Mouse (Mus musculus) B cell, adult (primary cell): ENCODE data around the gene Olfr748. TPM values are rescaled to one million over a fixed set of nuclear protein-coding genes. Genes with fewer than 3 reads are reported as not detected.

ENCODE experiments used
- total RNA-seq: library from RNA; stranded (reverse); gene quantifications from 4 replicates; pipeline ENCODE4 v1.2.4, GENCODE M21; 2023; ENCODE audit not compliant: inconsistent age

Gene Olfr748
- total RNA-seq, result not detected in 4 replicates

DNA sequence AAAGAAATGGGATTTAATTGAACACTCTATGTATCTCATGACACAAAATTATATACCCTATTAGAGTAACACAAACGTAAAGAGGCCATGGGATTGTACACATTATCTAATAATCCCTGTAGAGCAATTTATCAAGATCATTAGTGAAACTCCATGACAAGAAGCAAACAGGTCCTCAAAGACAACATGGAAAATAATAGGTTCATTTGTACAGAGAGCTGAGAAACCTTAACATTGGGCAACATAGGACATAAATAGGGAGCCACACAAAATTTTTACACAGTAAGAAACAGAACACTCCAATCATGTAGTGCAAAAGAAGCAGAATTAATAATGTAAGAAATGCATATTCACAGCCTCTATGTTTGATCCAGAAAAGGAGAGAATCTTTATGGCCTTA is at the start of gene Olfr748:
TSS of gene Olfr748 (plus strand) at position 301 of the 400 bp plus-strand sequence.

DNA sequence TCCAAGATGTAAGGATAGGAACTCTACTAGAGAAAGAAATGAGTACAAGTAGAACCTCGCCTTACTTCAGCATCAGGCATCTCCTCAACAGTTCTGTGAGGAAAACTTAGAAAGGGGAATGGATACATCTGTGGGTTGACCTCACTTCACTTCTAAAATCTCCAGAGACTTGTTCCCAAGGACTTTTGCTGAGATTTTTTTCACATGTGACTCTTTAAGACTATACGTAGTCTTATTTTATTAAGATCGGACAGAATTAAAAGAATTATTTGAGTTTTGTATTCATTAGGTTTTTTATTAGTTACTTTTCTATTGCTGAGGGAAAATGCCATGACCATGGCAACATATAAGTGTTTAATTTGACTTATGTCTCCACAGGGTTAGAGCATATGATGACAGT is 14.1 kb upstream of the Olfr748 start, which contains the start of gene Olfr747:
TSS of gene Olfr747 (minus strand) at position 101 of the 400 bp plus-strand sequence.

GRCm38 (mm10) chr14:50744994-50745393 is 37.8 kb downstream of the Olfr748 start, which contains the start of gene Olfr749:
Gene Olfr749, minus strand, starts transcription at chr14:50745094.

Other genes starting within 250 kb of the Olfr748 start
- gene Olfr741, start 234.6 kb upstream of the Olfr748 start, total RNA-seq, result not detected in 4 replicates
- not detected in 4 replicates for gene Olfr742, start 203.8 kb upstream of the Olfr748 start, total RNA-seq
- not detected in 4 replicates for gene Olfr743, start 185.5 kb upstream of the Olfr748 start, total RNA-seq
- not detected in 4 replicates for gene Olfr744, start 92.5 kb upstream of the Olfr748 start, total RNA-seq
- not detected in 4 replicates for gene Olfr745, start 68.0 kb upstream of the Olfr748 start, total RNA-seq
- gene Olfr746, start 60.3 kb upstream of the Olfr748 start, total RNA-seq, result not detected in 4 replicates
- not detected in 4 replicates for gene Olfr747, start 14.2 kb upstream of the Olfr748 start, total RNA-seq
- not detected in 4 replicates for gene Olfr749, start 37.7 kb downstream of the Olfr748 start, total RNA-seq
- 77.4 to 93.8 TPM (median 87.5 TPM) in 4 replicates for gene Ttc5, start 78.1 kb downstream of the Olfr748 start, total RNA-seq
- gene Ccnb1ip1, start 100.4 kb downstream of the Olfr748 start, total RNA-seq, result 1.3 to 2.2 TPM in 2 of 4 replicates, not detected in the others
- gene Parp2, start 100.5 kb downstream of the Olfr748 start, total RNA-seq, result 51.3 to 61.6 TPM (median 56.8 TPM) in 4 replicates
- gene Tep1, start 163.2 kb downstream of the Olfr748 start, total RNA-seq, result 50.0 to 57.6 TPM (median 57.1 TPM) in 4 replicates
- not detected in 4 replicates for gene Klhl33, start 190.1 kb downstream of the Olfr748 start, total RNA-seq
- 52.9 to 58.7 TPM (median 56.4 TPM) in 4 replicates for gene Osgep, start 217.5 kb downstream of the Olfr748 start, total RNA-seq
- gene Apex1, start 217.6 kb downstream of the Olfr748 start, total RNA-seq, result 45.2 to 63.2 TPM (median 45.7 TPM) in 4 replicates
- gene Pip4p1, start 223.5 kb downstream of the Olfr748 start, total RNA-seq, result 224 to 227 TPM (median 225 TPM) in 4 replicates
- gene Pnp, start 223.7 kb downstream of the Olfr748 start, total RNA-seq, result 32.7 to 38.2 TPM (median 37.1 TPM) in 4 replicates
- 21.2 to 39.4 TPM (median 23.8 TPM) in 4 replicates for gene Gm49342, start 237.1 kb downstream of the Olfr748 start, total RNA-seq
- gene Pnp2, start 248.6 kb downstream of the Olfr748 start, total RNA-seq, result 1.2 to 3.4 TPM (median 2.5 TPM) in 4 replicates